Mouse (Mus musculus) CH12.LX (cell line): ENCODE measurements around the gene Ren1.

Experiments
- BHLHE40 ChIP-seq: IDR thresholded peaks from 2 replicates; pipeline ENCODE4 v1.6.1; 2011; ENCODE audit warnings: mild to moderate bottlenecking, low read depth, low read length, improper control_type of control experiment
- CTCF ChIP-seq, 2 experiments: IDR thresholded peaks in 1 of 2; conservative IDR thresholded peaks in 1 of 2; 2 replicates each; pipeline ENCODE4 v1.5.1; 2011 to 2012; ENCODE audit warnings: low read depth in 2 of 2, low read length in 2 of 2, improper control_type of control experiment in 1 of 2, inconsistent platforms in 1 of 2, mild to moderate bottlenecking in 1 of 2, moderate library complexity in 1 of 2
- ELF1 ChIP-seq: IDR thresholded peaks from 2 replicates; pipeline ENCODE4 v1.6.1; 2014; ENCODE audit warnings: low read depth, mild to moderate bottlenecking, inconsistent platforms, low read length, improper control_type of control experiment
- EP300 ChIP-seq: IDR thresholded peaks from 2 replicates; pipeline ENCODE4 v1.6.1; 2011; ENCODE audit warnings: low read length, improper control_type of control experiment
- ETS1 ChIP-seq: conservative IDR thresholded peaks from 2 replicates; pipeline ENCODE4 v1.6.1; 2012; ENCODE audit warnings: low read depth, mild to moderate bottlenecking, inconsistent platforms, low read length, improper control_type of control experiment, moderate library complexity
- POLR2A ChIP-seq: IDR thresholded peaks from 2 replicates; pipeline ENCODE4 v1.6.1; 2011; ENCODE audit warnings: low read depth, mild to moderate bottlenecking, improper control_type of control experiment, low read length
- TBP ChIP-seq: conservative IDR thresholded peaks from 2 replicates; pipeline ENCODE4 v1.6.1; 2011; ENCODE audit warnings: low read depth, low read length, improper control_type of control experiment
- TCF12 ChIP-seq: IDR thresholded peaks from 2 replicates; pipeline ENCODE4 v1.6.1; 2014; ENCODE audit warnings: low read depth, mild to moderate bottlenecking, inconsistent platforms, low read length, improper control_type of control experiment
- UBTF ChIP-seq: IDR thresholded peaks from 2 replicates; pipeline ENCODE4 v1.6.1; 2012; ENCODE audit warnings: low read depth, mild to moderate bottlenecking, inconsistent platforms, low read length, improper control_type of control experiment, moderate library complexity
- USF1 ChIP-seq: IDR thresholded peaks from 2 replicates; pipeline ENCODE4 v1.6.1; 2014; ENCODE audit warnings: low read depth, mild to moderate bottlenecking, inconsistent platforms, low read length, improper control_type of control experiment
- USF2 ChIP-seq: conservative IDR thresholded peaks from 2 replicates; pipeline ENCODE4 v1.6.1; 2011; ENCODE audit warnings: low read depth, low read length, improper control_type of control experiment

DNA sequence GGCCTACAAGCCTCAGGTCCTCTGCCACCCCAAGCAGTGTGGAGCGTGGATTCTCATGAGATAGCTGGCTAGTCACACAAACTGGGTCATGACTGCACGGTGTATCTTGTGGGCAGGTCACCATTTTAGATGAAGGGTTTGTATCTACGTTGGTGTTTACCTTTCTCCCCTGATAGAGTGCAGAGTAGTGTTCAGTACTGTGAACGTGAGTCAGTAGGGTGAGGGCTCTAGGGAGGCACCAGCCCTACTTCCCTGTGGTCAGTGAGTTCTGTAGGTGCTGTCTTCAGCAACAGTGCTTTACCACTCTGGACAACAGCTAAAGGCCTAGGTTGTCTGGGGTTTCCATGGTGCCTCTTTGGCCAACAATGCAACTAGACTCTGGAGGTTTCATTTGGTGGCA, 53.7 kb downstream of the Ren1 start:
- TF ChIP-seq USF1 (no peak), UBTF (no peak), USF2 (no peak), EP300 (no peak), BHLHE40 (no peak), TCF12 (no peak), CTCF (conservative IDR thresholded peaks at IDR 0.05 in 1 of 2, IDR thresholded peaks at IDR 0.05 in 1 of 2; ENCODE audit: low read depth in 2 of 2, low read length in 2 of 2) (no peak), ELF1 (no peak), POLR2A (no peak), ETS1 (no peak), TBP (no peak)
